Mouse (Mus musculus): ENCODE measurements around the gene A630001G21Rik.

DNA sequence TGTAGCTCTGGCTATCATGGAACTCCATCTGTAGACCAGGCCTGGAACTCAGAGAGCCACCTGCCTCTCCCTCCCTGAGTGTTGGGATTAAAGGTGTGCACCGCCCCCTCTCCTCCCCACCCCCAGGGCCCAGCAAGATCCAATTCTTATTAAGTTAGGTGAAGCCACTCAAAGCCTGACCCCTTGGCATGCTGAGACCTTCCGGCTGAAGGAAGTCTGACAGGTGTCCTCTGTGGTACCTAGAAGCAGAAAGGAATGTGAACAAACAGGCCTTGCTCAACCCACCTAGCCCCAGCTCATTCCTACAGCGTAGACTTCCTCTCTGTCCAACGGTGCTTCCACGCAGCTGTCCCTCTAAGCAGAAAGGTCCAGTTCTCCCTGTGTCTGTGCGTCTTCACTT, 37.5 kb downstream of the A630001G21Rik start:
- TF ChIP-seq CTCF (IDR thresholded peaks at IDR 0.05; ENCODE audit: low read depth) (no peak), EP300 (IDR thresholded peaks at IDR 0.05; ENCODE audit: low read depth) (no peak)
